Mouse (Mus musculus) ES-E14 (cell line): ENCODE data around the gene Rras.

Source experiments
- CHD2 ChIP-seq: IDR thresholded peaks from 2 replicates; pipeline ENCODE4 v1.6.1; 2014; ENCODE audit warnings: mild to moderate bottlenecking, low read depth, low read length, inconsistent platforms
- HCFC1 ChIP-seq: IDR thresholded peaks from 2 replicates; pipeline ENCODE4 v1.6.1; 2012; ENCODE audit warnings: low read length, inconsistent platforms, borderline replicate concordance; ENCODE audit not compliant: insufficient read depth
- MAFK ChIP-seq: IDR thresholded peaks from 2 replicates; pipeline ENCODE4 v1.6.1; 2014; ENCODE audit warnings: mild to moderate bottlenecking, low read depth, low read length, inconsistent platforms; ENCODE audit not compliant: insufficient read depth
- ZC3H11A ChIP-seq: IDR thresholded peaks from 2 replicates; pipeline ENCODE4 v1.6.1; 2012; ENCODE audit warnings: low read depth, mild to moderate bottlenecking, inconsistent platforms, low read length, borderline replicate concordance
- ZNF384 ChIP-seq: IDR thresholded peaks from 2 replicates; pipeline ENCODE4 v1.6.1; 2012; ENCODE audit warnings: low read depth, low read length, inconsistent platforms

- TF ChIP-seq HCFC1, result no peak
- TF ChIP-seq ZNF384, result no peak
- no peak for TF ChIP-seq MAFK
- no peak for TF ChIP-seq ZC3H11A
- no peak for TF ChIP-seq CHD2
Observed at GRCm38 (mm10) chr7:44983944-44984832, 33.6 kb upstream of the Rras start.
